Mouse (Mus musculus) ovary, adult 10 weeks (tissue): ENCODE data around the gene Fastkd5. TPM values are rescaled to one million over a fixed set of nuclear protein-coding genes. Genes with fewer than 3 reads are reported as not detected.

Experiments
- polyA plus RNA-seq: library from polyadenylated mRNA; stranded (reverse); fragments of 350-450 nt; fragmentation: Illumina TruSeq; extraction: RNeasy Lipid Tissue Mini Kit (QIAGEN cat#74804); gene quantifications from one replicate; pipeline ENCODE4 v1.2.3, GENCODE M21; 2014

Fastkd5 gene
- 28.9 TPM for polyA plus RNA-seq

DNA sequence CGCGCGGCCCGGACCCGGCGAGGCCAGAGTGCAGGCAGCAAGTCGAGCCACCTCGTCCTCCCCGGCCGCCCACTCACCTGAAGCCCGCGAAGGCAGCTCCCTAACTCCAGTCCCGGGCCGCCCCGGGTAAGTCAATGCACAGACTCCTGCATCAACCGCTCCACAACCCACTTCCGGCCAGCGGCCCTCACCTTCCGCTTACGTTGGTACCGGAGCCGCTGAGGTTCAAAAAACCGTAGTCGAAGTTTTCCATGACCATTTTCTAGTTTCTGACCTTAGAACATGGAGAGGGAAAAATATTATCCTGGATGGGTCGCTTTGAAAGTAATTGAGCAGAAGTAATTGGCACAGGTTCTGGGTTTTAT, at the start of gene Fastkd5, which contains the start of gene Ubox5:
TSS of gene Fastkd5 (minus strand) at position 189 of the 365 bp plus-strand sequence.
TSS of gene Ubox5 (minus strand) at position 200 of the 365 bp plus-strand sequence.

DNA sequence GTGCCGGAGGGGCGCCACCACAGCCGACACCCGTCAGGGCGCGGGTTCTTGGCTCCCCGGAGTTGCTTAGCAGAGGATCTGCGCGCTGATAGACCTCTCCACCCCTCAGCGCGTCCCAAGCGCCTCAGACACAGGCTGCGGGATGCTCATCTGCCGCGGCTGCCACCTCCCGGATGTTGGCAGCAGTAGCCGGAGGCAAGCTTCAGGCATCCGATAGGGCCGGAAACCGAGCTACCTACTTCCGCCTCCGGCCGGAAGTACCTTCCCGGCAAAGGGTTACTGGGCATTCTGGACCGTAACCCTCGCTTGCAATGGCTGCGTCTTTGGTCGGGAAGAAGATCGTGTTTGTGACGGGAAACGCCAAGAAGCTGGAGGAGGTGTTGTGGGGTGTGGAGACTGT, 37.7 kb upstream of the Fastkd5 start, which contains the start of gene Itpa:
TSS of gene Itpa (plus strand) at position 52 of the 400 bp plus-strand sequence.

DNA sequence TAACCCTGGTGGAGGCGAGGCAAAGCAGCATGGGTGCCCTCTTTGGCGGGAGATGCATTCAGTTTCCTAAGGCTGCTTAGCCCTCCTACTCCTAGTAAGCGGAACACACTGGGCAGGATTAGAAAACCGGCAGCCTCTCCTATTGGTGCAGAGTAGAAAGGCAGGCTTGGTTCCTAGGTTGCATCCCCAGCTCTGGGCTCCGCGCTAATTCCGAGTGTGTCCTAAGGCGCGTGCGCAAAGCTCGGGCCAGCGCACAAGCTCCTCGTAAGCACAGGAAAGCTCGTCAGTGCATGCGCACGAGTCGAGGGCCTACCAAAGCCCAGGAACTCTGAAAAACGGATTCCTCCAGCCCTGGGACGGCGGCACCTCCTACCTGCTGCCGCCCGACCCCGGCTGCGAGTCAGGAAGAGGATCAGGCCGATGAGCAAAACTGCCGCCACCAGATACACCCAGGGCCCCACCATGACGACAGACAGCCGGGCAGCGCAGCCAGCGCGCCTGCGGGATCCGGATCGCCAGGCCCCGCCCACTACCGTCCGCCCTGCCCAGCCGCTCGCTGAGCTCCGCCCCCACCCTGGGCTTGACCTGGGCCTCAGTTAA, 34.4 kb upstream of the Fastkd5 start, which contains the start of gene Ddrgk1:
TSS of gene Ddrgk1 (minus strand) at position 558 of the 600 bp plus-strand sequence.

DNA sequence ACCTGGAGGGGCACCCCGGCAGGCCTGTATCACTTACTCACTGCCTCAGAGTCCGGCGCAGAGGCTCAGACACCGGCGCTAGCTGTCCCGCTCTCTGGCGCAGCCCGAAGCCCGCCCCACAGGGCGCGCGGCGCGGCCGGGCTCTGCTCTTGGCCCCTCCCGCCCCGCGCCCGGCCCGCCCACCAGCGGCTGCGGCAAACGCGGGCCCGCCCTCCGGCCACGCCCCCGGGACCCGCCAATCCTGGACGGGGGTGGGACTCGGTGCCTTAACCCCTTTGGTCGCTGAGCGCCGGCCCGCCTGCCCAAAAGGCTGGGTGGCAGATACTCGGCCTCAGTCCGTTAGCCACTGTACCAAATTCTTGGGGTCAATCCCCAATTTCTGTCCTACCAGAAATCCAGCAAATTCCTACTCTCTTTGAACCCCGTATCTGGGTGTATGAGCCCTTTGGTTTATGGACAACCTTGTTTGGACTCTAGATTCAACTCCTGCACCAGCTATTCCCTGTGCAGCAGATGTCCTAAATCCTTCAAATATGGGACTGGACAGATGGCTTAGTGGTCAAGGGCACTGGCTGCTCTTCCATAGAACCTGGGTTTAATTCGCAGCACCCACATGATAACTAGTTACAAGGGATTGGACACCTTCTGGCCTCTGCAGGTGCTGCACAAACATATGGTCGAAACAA, 13.0 kb upstream of the Fastkd5 start, which contains the start of gene Lzts3:
TSS of gene Lzts3 (minus strand) at position 120 of the 686 bp plus-strand sequence.

DNA sequence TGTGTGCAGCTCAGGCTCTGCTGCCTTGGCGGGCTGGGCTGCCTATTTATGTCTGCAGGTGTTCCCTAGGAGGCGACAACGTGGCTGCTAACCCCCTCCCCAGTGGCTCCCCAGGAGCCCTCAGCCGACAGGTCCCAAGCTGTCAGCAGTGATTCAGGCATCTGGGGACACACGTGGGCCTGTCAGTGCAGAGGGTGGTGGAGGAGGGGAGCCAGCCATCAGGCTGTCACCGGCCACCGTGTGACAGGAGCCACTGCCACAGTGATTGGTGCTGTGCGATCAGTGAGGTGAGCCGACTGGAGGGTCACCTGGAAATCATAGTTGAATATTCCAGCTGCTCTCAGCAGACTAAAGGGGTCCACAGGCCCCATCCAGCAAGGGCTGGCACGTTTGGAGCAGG, 47.3 kb downstream of the Fastkd5 start, which contains the start of gene Avp:
TSS of gene Avp (minus strand) at position 3 of the 400 bp plus-strand sequence.

DNA sequence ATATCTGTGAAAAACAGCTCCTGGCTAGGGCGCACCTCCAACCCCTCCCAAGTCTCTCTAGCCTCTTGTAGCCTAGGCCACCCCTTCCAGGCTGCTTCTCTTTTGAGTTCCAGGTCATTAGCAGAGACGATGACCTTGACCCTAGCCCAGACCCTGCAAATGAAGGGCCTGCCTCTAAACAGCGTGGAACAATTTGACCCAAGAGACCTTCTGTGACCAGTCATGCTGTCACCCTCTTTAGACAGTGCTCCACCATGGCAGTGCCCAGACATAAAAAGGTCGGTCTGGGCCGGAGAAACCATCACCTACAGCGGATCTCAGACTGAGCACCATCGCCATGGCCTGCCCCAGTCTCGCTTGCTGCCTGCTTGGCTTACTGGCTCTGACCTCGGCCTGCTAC, 54.0 kb downstream of the Fastkd5 start, which contains the start of gene Oxt:
TSS of gene Oxt (plus strand) at position 301 of the 400 bp plus-strand sequence.

Other genes starting within 250 kb of the Fastkd5 start
- gene Cpxm1, start 232.5 kb downstream of the Fastkd5 start, polyA plus RNA-seq, result 2.6 TPM
- gene Gm28372, start 224.8 kb downstream of the Fastkd5 start, polyA plus RNA-seq, result not detected
- not detected for gene 1700020A23Rik, start 224.8 kb downstream of the Fastkd5 start, polyA plus RNA-seq
- gene Tmem239, start 223.5 kb downstream of the Fastkd5 start, polyA plus RNA-seq, result not detected
- 15.9 TPM for gene Vps16, start 205.7 kb downstream of the Fastkd5 start, polyA plus RNA-seq
- 5.3 TPM for gene Pced1a, start 205.3 kb downstream of the Fastkd5 start, polyA plus RNA-seq
- 185 TPM for gene Ptpra, start 179.7 kb downstream of the Fastkd5 start, polyA plus RNA-seq
- gene Mrps26, start 66.3 kb downstream of the Fastkd5 start, polyA plus RNA-seq, result 1.1 TPM
- gene Oxt, start 53.9 kb downstream of the Fastkd5 start, polyA plus RNA-seq, result not detected
- gene Avp, start 47.5 kb downstream of the Fastkd5 start, polyA plus RNA-seq, result not detected
- 7.9 TPM for gene Ubox5, start within 50 bp of the Fastkd5 start, polyA plus RNA-seq
- gene Lzts3, start 12.8 kb upstream of the Fastkd5 start, polyA plus RNA-seq, result 1.4 TPM
- 6.7 TPM for gene Ddrgk1, start 34.6 kb upstream of the Fastkd5 start, polyA plus RNA-seq
- gene Itpa, start 37.6 kb upstream of the Fastkd5 start, polyA plus RNA-seq, result 42.6 TPM
- 0.46 TPM for gene Slc4a11, start 67.5 kb upstream of the Fastkd5 start, polyA plus RNA-seq